Mouse (Mus musculus) forebrain, postnatal 0 days (tissue): Measurements from ENCODE around the gene Tigd4. TPM values are rescaled to one million over a fixed set of nuclear protein-coding genes. Genes with fewer than 3 reads are reported as not detected.
A peak's percentile ranks its signal among the peaks of the same experiment; 100 is the strongest.

Source experiments
- ATAC-seq: fragments of 200-750 bp; cut with Nextera tagmentation; 2 replicates; pipeline ENCODE4 v1.8.0; 2017; ENCODE audit warnings: mild to moderate bottlenecking, moderate library complexity
- DNase-seq: peaks from one replicate; pipeline ENCODE4 v3.0.0-alpha.2; 2015
- H3K27ac ChIP-seq: fragments of 300-500 bp; sonication (generic); 2 replicates; pipeline ENCODE4 v1.5.1; 2014; ENCODE audit warnings: low read depth, mild to moderate bottlenecking, antibody characterized with exemption, low read length, moderate library complexity, mixed read lengths
- H3K27me3 ChIP-seq: fragments of 300-500 bp; sonication (generic); 2 replicates; pipeline ENCODE4 v1.6.1; 2014; ENCODE audit warnings: mild to moderate bottlenecking, low read length, mixed read lengths; ENCODE audit not compliant: insufficient read depth
- H3K36me3 ChIP-seq: fragments of 300-500 bp; sonication (generic); 2 replicates; pipeline ENCODE4 v1.6.1; 2014; ENCODE audit warnings: mild to moderate bottlenecking, moderate library complexity; ENCODE audit not compliant: insufficient read depth
- H3K4me1 ChIP-seq: fragments of 300-500 bp; sonication (generic); 2 replicates; pipeline ENCODE4 v1.6.1; 2014; ENCODE audit warnings: antibody characterized with exemption; ENCODE audit not compliant: insufficient read depth
- H3K4me2 ChIP-seq: fragments of 300-500 bp; sonication (generic); 2 replicates; pipeline ENCODE4 v1.6.1; 2014; ENCODE audit warnings: low read depth, mild to moderate bottlenecking, moderate library complexity
- H3K4me3 ChIP-seq: fragments of 300-500 bp; sonication (generic); 2 replicates; pipeline ENCODE4 v1.5.1; 2014; ENCODE audit warnings: low read depth, low read length, mixed read lengths
- H3K9ac ChIP-seq: fragments of 300-500 bp; sonication (generic); 2 replicates; pipeline ENCODE4 v1.6.1; 2014; ENCODE audit warnings: mild to moderate bottlenecking
- H3K9me3 ChIP-seq: fragments of 300-500 bp; sonication (generic); 2 replicates; pipeline ENCODE4 v1.6.1; 2016; ENCODE audit warnings: low read length
- CTCF ChIP-seq: sonication (generic); IDR thresholded peaks from 2 replicates; pipeline ENCODE4 v1.5.1; 2016; ENCODE audit warnings: antibody characterized with exemption, control low read depth, low read depth
- WGBS: fragments of 180-500 bp; shearing (Covaris S2); extraction: QIAGEN DNeasy Blood & Tissue Kit; methylation state at CpG from one replicate; pipeline ENCODE4 v1.1.7; 2014; 5-methylcytosine and 5-hydroxymethylcytosine counted together
- polyA plus RNA-seq: library from polyadenylated mRNA; unstranded; fragments of >200 nt; fragmentation: Nextera tagmentation; extraction: Ambion mirVana; gene quantifications from 2 replicates; pipeline ENCODE4 v1.2.1, GENCODE M21; 2015
- total RNA-seq: library from RNA; depleted of rRNA; stranded (reverse); fragments of >200 nt; gene quantifications from 2 replicates; pipeline ENCODE4 v1.2.3, GENCODE M21; 2014

The Tigd4 gene
- total and polyA plus RNA-seq, 2 experiments from 2014 or later = not detected

GRCm38 (mm10) chr3:84595677-84596234 lies 2.4 kb downstream of the Tigd4 start:
- peak; percentile 69 for DNase-seq

GRCm38 (mm10) chr3:84597996-84598734 lies 4.8 kb downstream of the Tigd4 start:
- DNase-seq = no peak
- Histone ChIP-seq H3K4me2 (no peak overlapping the region), H3K27ac (no peak overlapping the region), H3K9ac (no peak overlapping the region), H3K9me3 (no peaks in the 10 kb centered on the region), H3K4me3 (no peak overlapping the region), H3K36me3 (no peaks in the 10 kb centered on the region), H3K4me1 (peaks cover 5% of the 10 kb centered on the region), H3K27me3 (no peaks in the 10 kb centered on the region)
- no peak for ATAC-seq
- no peak for TF ChIP-seq CTCF
- 85% methylated on average over 6 of the region's 6 CpGs for WGBS

More at GRCm38 (mm10) chr3:84595677-84596234, 2.4 kb downstream of the Tigd4 start:
- Histone ChIP-seq H3K9ac (no peak overlapping the region), H3K9me3 (no peaks in the 10 kb centered on the region), H3K4me3 (no peak overlapping the region), H3K27ac (peak overlapping the region; percentile 40; the same call in 1 of the 2 replicates), H3K4me2 (peak overlapping the region; percentile 37; the same call in 1 of the 2 replicates), H3K36me3 (no peaks in the 10 kb centered on the region), H3K4me1 (peaks cover 5% of the 10 kb centered on the region), H3K27me3 (no peaks in the 10 kb centered on the region)
- 19% methylated on average over 5 of the region's 5 CpGs for WGBS
- ATAC-seq = peak; percentile 89
- TF ChIP-seq CTCF = no peak

DNA sequence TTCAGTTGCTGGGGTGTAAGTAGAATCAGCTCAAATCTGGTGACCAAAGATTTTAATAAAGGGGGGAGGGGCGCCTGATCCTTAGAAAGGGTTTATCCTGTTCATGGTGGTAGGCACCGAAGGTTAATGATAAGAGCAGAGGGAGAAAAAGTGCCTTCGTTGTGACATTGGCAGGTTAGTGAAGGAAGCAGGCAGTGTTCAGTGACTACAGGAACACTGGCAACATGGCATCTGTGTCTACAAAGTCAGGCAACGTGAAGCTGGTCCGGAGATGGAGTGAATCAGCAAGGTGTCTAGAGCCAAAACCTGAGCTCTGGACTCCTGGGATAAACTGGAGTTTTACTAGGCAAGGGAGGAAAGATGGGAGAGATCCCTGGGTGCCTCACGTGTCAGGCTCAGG lies 5.4 kb downstream of the Tigd4 start:
- Histone ChIP-seq H3K4me2 (no peak overlapping the region), H3K4me1 (peaks cover 5% of the 10 kb centered on the region), H3K9ac (no peak overlapping the region), H3K27ac (no peak overlapping the region), H3K4me3 (no peak overlapping the region), H3K36me3 (no peaks in the 10 kb centered on the region), H3K9me3 (no peaks in the 10 kb centered on the region), H3K27me3 (no peaks in the 10 kb centered on the region)
- 90% methylated on average over 6 of the region's 6 CpGs for WGBS
- no peak for DNase-seq
- no peak for TF ChIP-seq CTCF
- no peak for ATAC-seq

DNA sequence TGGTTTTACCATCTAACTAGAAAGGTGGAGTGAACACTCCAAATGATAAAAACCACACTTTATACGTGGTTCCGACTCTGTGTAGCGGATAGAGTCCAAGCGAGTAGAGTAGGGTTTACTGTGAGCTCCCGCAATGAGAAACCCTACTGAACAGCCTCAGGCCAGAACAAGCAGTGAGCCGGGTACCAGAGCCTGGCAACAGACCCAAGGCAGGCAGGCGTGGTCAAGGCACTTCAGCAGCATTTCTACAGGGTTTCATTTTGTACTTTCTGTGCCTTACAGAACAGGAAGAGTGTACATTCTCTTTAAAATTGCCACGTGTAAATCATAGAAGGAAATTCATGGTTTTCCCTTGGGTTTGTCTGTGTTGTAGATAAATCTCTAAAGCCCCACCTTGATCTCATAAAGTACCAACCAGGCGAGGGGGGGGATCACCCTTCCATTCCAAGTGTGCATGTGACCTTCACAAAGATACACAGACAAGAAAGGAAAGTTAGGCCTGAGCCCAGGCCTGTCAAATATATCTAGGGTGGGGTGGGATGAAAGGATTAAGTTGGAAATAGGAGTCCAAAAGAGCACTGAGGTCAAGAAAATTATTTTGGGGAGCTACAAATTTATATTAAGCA lies 8.6 kb downstream of the Tigd4 start:
- Histone ChIP-seq H3K9me3 (no peaks in the 10 kb centered on the region), H3K4me3 (no peak overlapping the region), H3K36me3 (no peaks in the 10 kb centered on the region), H3K4me1 (no peaks in the 10 kb centered on the region), H3K27ac (no peak overlapping the region), H3K9ac (no peak overlapping the region), H3K27me3 (no peaks in the 10 kb centered on the region), H3K4me2 (no peak overlapping the region)
- 83% methylated on average over 9 of the region's 9 CpGs for WGBS
- TF ChIP-seq CTCF = no peak
- DNase-seq (no peak), ATAC-seq (no peak)

GRCm38 (mm10) chr3:84602759-84603158 lies 9.4 kb downstream of the Tigd4 start:
- no peak overlapping the region for H3K4me3 ChIP-seq
- ATAC-seq = no peak
- H3K4me2 ChIP-seq = no peak overlapping the region
- DNase-seq = no peak
- H3K27ac ChIP-seq = no peak overlapping the region
- no peak overlapping the region for H3K9ac ChIP-seq
- no peaks in the 10 kb centered on the region for H3K4me1 ChIP-seq
- WGBS = 98% methylated on average over 2 of the region's 2 CpGs
- H3K27me3 ChIP-seq = no peaks in the 10 kb centered on the region
- no peak for TF ChIP-seq CTCF
- no peaks in the 10 kb centered on the region for H3K9me3 ChIP-seq
- H3K36me3 ChIP-seq = no peaks in the 10 kb centered on the region

- WGBS = 76% methylated on average over 8 of the region's 9 CpGs
- H3K4me3 ChIP-seq = no peak overlapping the region
- DNase-seq = no peak
- H3K9me3 ChIP-seq = no peaks in the 10 kb centered on the region
- no peak for TF ChIP-seq CTCF
- no peak for ATAC-seq
- H3K4me1 ChIP-seq = no peaks in the 10 kb centered on the region
- no peaks in the 10 kb centered on the region for H3K36me3 ChIP-seq
- H3K27ac ChIP-seq = no peak overlapping the region
- no peaks in the 10 kb centered on the region for H3K27me3 ChIP-seq
- H3K4me2 ChIP-seq = no peak overlapping the region
- no peak overlapping the region for H3K9ac ChIP-seq
Observed at GRCm38 (mm10) chr3:84603212-84603611, 9.8 kb downstream of the Tigd4 start.

- no peak for TF ChIP-seq CTCF
- Histone ChIP-seq H3K36me3 (no peaks in the 10 kb centered on the region), H3K4me3 (no peak overlapping the region), H3K4me2 (no peak overlapping the region), H3K9me3 (no peaks in the 10 kb centered on the region), H3K27me3 (no peaks in the 10 kb centered on the region), H3K4me1 (no peaks in the 10 kb centered on the region), H3K27ac (no peak overlapping the region), H3K9ac (no peak overlapping the region)
- DNase-seq = no peak
- no peak for ATAC-seq
- 80% methylated on average over 9 of the region's 9 CpGs for WGBS
Observed at GRCm38 (mm10) chr3:84610183-84610710, 16.9 kb downstream of the Tigd4 start.
